In the genomic region with DNA sequence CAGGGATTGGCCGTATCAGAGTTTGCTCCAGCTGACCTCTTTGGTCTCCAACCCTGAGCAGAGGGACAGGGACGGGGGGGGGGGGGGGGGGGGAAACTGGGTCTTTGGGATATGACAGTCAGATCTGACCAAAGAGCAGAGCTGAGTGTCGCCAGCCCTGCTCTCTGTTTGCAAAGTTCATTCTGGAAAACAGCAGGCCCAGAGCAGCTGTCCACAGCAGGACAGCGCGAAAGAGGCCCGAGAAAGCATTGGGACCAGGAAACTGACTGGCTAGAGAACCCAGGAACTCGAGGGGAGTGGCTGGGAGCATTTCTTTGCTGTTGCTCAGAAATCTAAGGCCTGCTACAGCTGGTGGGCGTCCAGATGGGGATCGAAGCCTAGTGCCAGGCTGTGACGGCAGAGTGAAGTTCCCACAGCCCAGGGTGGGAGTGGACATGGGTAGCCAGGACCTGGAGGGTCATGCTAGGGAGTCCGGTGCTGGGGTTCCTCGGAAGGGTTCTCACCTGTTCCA, we compare ENCODE assay signal across 8 mouse cellular contexts. TPM values are rescaled to one million over a fixed set of nuclear protein-coding genes. Genes with fewer than 3 reads are reported as not detected.
A peak's percentile ranks its signal among the peaks of the same experiment; 100 is the strongest.
DNase-seq lines count a peak whose midpoint lies in the region; ATAC-seq lines count a peak whose summit lies in the region.

No protein-coding gene starts in this region.

- peaks cover 14% of the 10 kb centered on the region; the same call in 1 of the 2 replicates for H3K27me3 ChIP-seq in forebrain, embryonic 11.5 days (ENCODE audit: control insufficient read depth, insufficient read depth, low read length)
- peaks cover 3% of the 10 kb centered on the region; the same call in 1 of the 2 replicates for H3K27me3 ChIP-seq in hindbrain, embryonic 15.5 days
- peaks cover 18% of the 10 kb centered on the region for H3K27me3 ChIP-seq in liver, embryonic 11.5 days (replicated peaks; ENCODE audit: control insufficient read depth, insufficient read depth, low read length)
- H3K27me3 ChIP-seq in neural tube, embryonic 12.5 days (replicated peaks): peaks cover 20% of the 10 kb centered on the region

- H3K4me1 ChIP-seq in forebrain, embryonic 11.5 days (replicated peaks; ENCODE audit: control insufficient read depth, insufficient read depth, low read length): peaks cover 5% of the 10 kb centered on the region; the same call in 1 of the 2 replicates
- peaks cover 30% of the 10 kb centered on the region for H3K4me1 ChIP-seq in hindbrain, embryonic 15.5 days (replicated peaks)
- H3K4me1 ChIP-seq in liver, embryonic 11.5 days (replicated peaks; ENCODE audit: control insufficient read depth, insufficient read depth, low read length): no peaks in the 10 kb centered on the region; the same call in 1 of the 2 replicates
- H3K4me1 ChIP-seq in neural tube, embryonic 12.5 days: peaks cover 15% of the 10 kb centered on the region

- H3K27ac ChIP-seq in forebrain, embryonic 11.5 days (ENCODE audit: low read depth, low read length): no peak overlapping the region
- H3K27ac ChIP-seq in hindbrain, embryonic 15.5 days (replicated peaks): peak overlapping the region; percentile 60
- peak overlapping the region; percentile 49 for H3K27ac ChIP-seq in liver, embryonic 11.5 days (ENCODE audit: low read depth, low read length)
- no peak overlapping the region for H3K27ac ChIP-seq in neural tube, embryonic 12.5 days

- no peaks in the 10 kb centered on the region for H3K9me3 ChIP-seq in forebrain, embryonic 11.5 days (ENCODE audit: control insufficient read depth, low read length)
- H3K9me3 ChIP-seq in hindbrain, embryonic 15.5 days: no peaks in the 10 kb centered on the region
- no peaks in the 10 kb centered on the region for H3K9me3 ChIP-seq in liver, embryonic 11.5 days (ENCODE audit: control insufficient read depth, low read length)
- H3K9me3 ChIP-seq in neural tube, embryonic 12.5 days: no peaks in the 10 kb centered on the region

- H3K36me3 ChIP-seq in forebrain, embryonic 11.5 days (ENCODE audit: control insufficient read depth, insufficient read depth, low read length): no peaks in the 10 kb centered on the region
- H3K36me3 ChIP-seq in hindbrain, embryonic 15.5 days: no peaks in the 10 kb centered on the region
- no peaks in the 10 kb centered on the region for H3K36me3 ChIP-seq in liver, embryonic 11.5 days (ENCODE audit: control insufficient read depth, insufficient read depth, low read length)
- no peaks in the 10 kb centered on the region for H3K36me3 ChIP-seq in neural tube, embryonic 12.5 days

- DNase-seq in ovary, postnatal 10 days (ENCODE audit: low spot score): peak; percentile 33
- no peak for DNase-seq in ovary, adult 18-20 months (ENCODE audit: low spot score)
- no peak for DNase-seq in forebrain, embryonic 11.5 days (ENCODE audit: low spot score)
- DNase-seq in liver, embryonic 11.5 days (ENCODE audit: low spot score): no peak
- no peak for DNase-seq in layer of hippocampus, adult 9-11 months

- H3K9ac ChIP-seq in forebrain, embryonic 11.5 days (ENCODE audit: low read length): peak overlapping the region; percentile 49; the same call in 1 of the 2 replicates
- peak overlapping the region; percentile 51; the same call in 1 of the 2 replicates for H3K9ac ChIP-seq in hindbrain, embryonic 15.5 days
- H3K9ac ChIP-seq in liver, embryonic 11.5 days (ENCODE audit: low read depth, low read length): peak overlapping the region; percentile 58
- H3K9ac ChIP-seq in neural tube, embryonic 12.5 days: 0 out of 2 replicates have a peak overlapping the region, but pooled peaks have one; percentile 41

- peak overlapping the region; percentile 93 for H3K4me2 ChIP-seq in forebrain, embryonic 11.5 days (ENCODE audit: low read depth, low read length, severe bottlenecking)
- peak overlapping the region; percentile 94 for H3K4me2 ChIP-seq in hindbrain, embryonic 15.5 days
- H3K4me2 ChIP-seq in liver, embryonic 11.5 days: peak overlapping the region; percentile 77
- H3K4me2 ChIP-seq in neural tube, embryonic 12.5 days (replicated peaks): peak overlapping the region; percentile 97

- H3K4me3 ChIP-seq in forebrain, embryonic 11.5 days (ENCODE audit: low read depth, low read length): peak overlapping the region; percentile 44
- peak overlapping the region; percentile 50 for H3K4me3 ChIP-seq in hindbrain, embryonic 15.5 days
- peak overlapping the region; percentile 52 for H3K4me3 ChIP-seq in liver, embryonic 11.5 days (ENCODE audit: low read depth, low read length)
- peak overlapping the region; percentile 37 for H3K4me3 ChIP-seq in neural tube, embryonic 12.5 days

- ATAC-seq in forebrain, embryonic 11.5 days (replicated peaks; ENCODE audit: low FRiP score): peak; percentile 56
- ATAC-seq in hindbrain, embryonic 15.5 days (ENCODE audit: low FRiP score, low read depth): 0 out of 2 replicates have a peak, but pooled peaks have one; percentile 28
- ATAC-seq in liver, embryonic 11.5 days (replicated peaks; ENCODE audit: low FRiP score): peak; percentile 45
- peak; percentile 57; the same call in 1 of the 2 replicates for ATAC-seq in neural tube, embryonic 12.5 days (ENCODE audit: low FRiP score, low read depth)
- ATAC-seq in frontal cortex, adult (ENCODE audit: low TSS enrichment): no peak

- WGBS in forebrain, embryonic 11.5 days: 12% methylated on average over 11 of the region's 12 CpGs
- 17% methylated on average over 12 of the region's 12 CpGs for WGBS in hindbrain, embryonic 15.5 days
- WGBS in liver, embryonic 11.5 days: 15% methylated on average over 12 of the region's 12 CpGs
- 10% methylated on average over 12 of the region's 12 CpGs for WGBS in neural tube, embryonic 12.5 days

RNA-seq across cellular contexts. Expression of gene Fam20a, which starts 1.2 kb away (rescaled TPM):
- 2.3 and 3.0 TPM in 2 replicates for polyA plus RNA-seq in forebrain, embryonic 11.5 days (2014; fragmentation: Nextera tagmentation; extraction: Ambion mirVana)
- polyA plus RNA-seq in hindbrain, embryonic 15.5 days (2015; fragmentation: Nextera tagmentation; extraction: Ambion mirVana): 5.2 and 5.5 TPM in 2 replicates
- polyA plus RNA-seq in liver, embryonic 11.5 days (2014; fragmentation: Nextera tagmentation; extraction: Ambion mirVana): 7.8 and 8.7 TPM in 2 replicates
- 1.8 and 2.6 TPM in 2 replicates for polyA plus RNA-seq in neural tube, embryonic 12.5 days (2016; fragmentation: Nextera tagmentation; extraction: Ambion mirVana)

Comparison
In these comparisons a context has a peak if more than half of its experiments do, and no peak if none do; other contexts are left out.
1. H3K27ac ChIP-seq: peak in hindbrain, embryonic 15.5 days (single experiment) and liver, embryonic 11.5 days (single experiment); none in forebrain, embryonic 11.5 days (single experiment) and neural tube, embryonic 12.5 days (single experiment).
2. Peak in every context shown above with its lines, with median percentiles within 50 percentile points of each other: H3K4me2 ChIP-seq, H3K4me3 ChIP-seq and H3K9ac ChIP-seq.